Mouse (Mus musculus) T-cell, adult 66 days (primary cell): Measurements from ENCODE around the gene E030025P04Rik. TPM values are rescaled to one million over a fixed set of nuclear protein-coding genes. Genes with fewer than 3 reads are reported as not detected.

Source experiments
- total RNA-seq, 2 experiments: library from RNA; stranded (reverse); gene quantifications; 3 replicates in 1 of 2; 4 replicates in 1 of 2; pipeline ENCODE4 v1.2.4; 2023

The E030025P04Rik gene
- total RNA-seq: not detected

GRCm38 (mm10) chr11:109144236-109144635 lies at the start of gene E030025P04Rik:
TSS of gene E030025P04Rik (minus strand) at chr11:109144369.

Other genes with a start within 250 kb of the E030025P04Rik start
- 10 to 100 TPM; 64.0 to 64.9 TPM for gene Axin2, start 224.0 kb downstream of the E030025P04Rik start, total RNA-seq
- gene Rgs9, start 153.8 kb upstream of the E030025P04Rik start, total RNA-seq: under 1 TPM; 0.35 to 0.50 TPM
- gene Gna13, start 218.5 kb upstream of the E030025P04Rik start, total RNA-seq: 100 to 1,000 TPM; 137 to 139 TPM